Mouse (Mus musculus): Measurements from ENCODE around the gene Gm17606.

DNA sequence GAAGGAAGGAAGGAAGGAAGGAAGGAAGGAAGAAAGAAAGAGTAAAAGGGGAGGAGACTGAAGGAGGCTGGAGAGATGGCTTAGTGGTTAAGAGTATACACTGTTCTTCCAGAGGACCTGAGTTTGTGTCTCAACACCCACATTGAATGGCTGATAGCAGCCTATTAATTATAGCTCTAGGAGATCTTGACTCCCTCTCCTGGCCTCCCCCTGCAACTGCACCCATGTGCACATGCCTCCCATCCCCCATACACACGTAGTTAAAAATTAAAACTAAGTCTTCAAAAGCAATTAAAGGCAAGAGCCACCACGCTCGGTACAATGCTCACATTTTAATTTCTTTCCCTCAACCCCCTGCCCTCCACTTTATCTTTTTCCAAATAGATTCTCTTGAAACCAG lies 46.7 kb upstream of the Gm17606 start:
- peak; percentile 46 for TF ChIP-seq CTCF (IDR thresholded peaks at IDR 0.05)
- no peak for TF ChIP-seq EP300 (IDR thresholded peaks at IDR 0.05)

Data from lung, postnatal 0 days (tissue).